Mouse (Mus musculus): ENCODE data around the gene St6galnac4. TPM values are rescaled to one million over a fixed set of nuclear protein-coding genes. Genes with fewer than 3 reads are reported as not detected.
A peak's percentile ranks its signal among the peaks of the same experiment; 100 is the strongest.

Gene St6galnac4
- total RNA-seq (2021) = 10 to 100 TPM; 14.3 to 14.7 TPM
- long read RNA-seq, experiment 1, transcript St6galnac4-204 (5 exons, 2,826 nt) = minor isoform, 8 of 25 reads
- long read RNA-seq, experiment 1, transcript St6galnac4-201 (6 exons, 3,626 nt) = major isoform, 14 of 25 reads
- long read RNA-seq, experiment 1, partial matches to known transcripts = 0 of 25 reads
- long read RNA-seq, experiment 1, other reads (novel, unspliced or antisense) = 3 of 25 reads
- long read RNA-seq, experiment 2, transcript St6galnac4-201 (6 exons, 3,626 nt) = major isoform, 16 of 24 reads
- long read RNA-seq, experiment 2, partial matches to known transcripts = 1 of 24 reads
- long read RNA-seq, experiment 2, other reads (novel, unspliced or antisense) = 3 of 24 reads

GRCm38 (mm10) chr2:32586871-32587351 lies at the start of gene St6galnac4:
St6galnac4 (plus strand) TSS chr2:32587095.
- peak; percentile 95 for DNase-seq

GRCm38 (mm10) chr2:32537360-32537905 lies 49.5 kb upstream of the St6galnac4 start:
- peak; percentile 42 for DNase-seq

- peak; percentile 26 for DNase-seq
Observed at GRCm38 (mm10) chr2:32537941-32538340, 49.0 kb upstream of the St6galnac4 start.

- no peak for DNase-seq
Observed at GRCm38 (mm10) chr2:32538461-32538860, 48.4 kb upstream of the St6galnac4 start.

- peak; percentile 49 for DNase-seq
Observed at GRCm38 (mm10) chr2:32539452-32539981, 47.4 kb upstream of the St6galnac4 start.

GRCm38 (mm10) chr2:32541333-32541908 lies 45.5 kb upstream of the St6galnac4 start:
- no peak for DNase-seq

GRCm38 (mm10) chr2:32541986-32542573 lies 44.8 kb upstream of the St6galnac4 start:
- no peak for DNase-seq

GRCm38 (mm10) chr2:32543031-32543449 lies 43.9 kb upstream of the St6galnac4 start:
- DNase-seq = no peak

GRCm38 (mm10) chr2:32546951-32547350 lies 39.9 kb upstream of the St6galnac4 start:
- DNase-seq = no peak

GRCm38 (mm10) chr2:32547380-32547779 lies 39.5 kb upstream of the St6galnac4 start:
- DNase-seq = no peak

GRCm38 (mm10) chr2:32547964-32548739 lies 38.7 kb upstream of the St6galnac4 start:
- peak; percentile 72 for DNase-seq

GRCm38 (mm10) chr2:32549171-32549570 lies 37.7 kb upstream of the St6galnac4 start:
- DNase-seq = no peak

GRCm38 (mm10) chr2:32549764-32550163 lies 37.1 kb upstream of the St6galnac4 start:
- peak; percentile 83 for DNase-seq

- no peak for DNase-seq
Observed at GRCm38 (mm10) chr2:32551236-32551635, 35.7 kb upstream of the St6galnac4 start.

GRCm38 (mm10) chr2:32553592-32554148 lies 33.2 kb upstream of the St6galnac4 start:
- DNase-seq = no peak

GRCm38 (mm10) chr2:32555484-32555883 lies 31.4 kb upstream of the St6galnac4 start:
- no peak for DNase-seq

- no peak for DNase-seq
Observed at GRCm38 (mm10) chr2:32556019-32556418, 30.9 kb upstream of the St6galnac4 start.

- no peak for DNase-seq
Observed at GRCm38 (mm10) chr2:32559570-32559969, 27.3 kb upstream of the St6galnac4 start.

GRCm38 (mm10) chr2:32566536-32567063 lies 20.3 kb upstream of the St6galnac4 start:
- DNase-seq = peak; percentile 78

GRCm38 (mm10) chr2:32568149-32568548 lies 18.7 kb upstream of the St6galnac4 start:
- DNase-seq = peak; percentile 63

- no peak for DNase-seq
Observed at GRCm38 (mm10) chr2:32568941-32569340, 18.0 kb upstream of the St6galnac4 start.

All from adrenal gland, postnatal 10 days (tissue).